In genomic region chr12:5443091-5443531, GRCm38 (mm10) we compare ENCODE assay signal across 15 mouse cellular contexts.
DNase-seq lines count a peak whose midpoint lies in the region; ATAC-seq lines count a peak whose summit lies in the region.
"Had no signal": no experiment of that assay in that cellular context is flagged by ENCODE, and none has a peak within 500 bp of the region (broad histone marks: within the 10 kb centered on the region; RNA-seq: fewer than 3 reads in every experiment).

No protein-coding gene starts in this region.

- no peaks in the 10 kb centered on the region for H3K27me3 ChIP-seq in hindbrain, embryonic 10.5 days (ENCODE audit: insufficient read depth, poor library complexity, severe bottlenecking)
- no peaks in the 10 kb centered on the region for H3K27me3 ChIP-seq in hindbrain, embryonic 12.5 days
- H3K27me3 ChIP-seq in hindbrain, embryonic 15.5 days = no peaks in the 10 kb centered on the region
- H3K27me3 ChIP-seq: embryonic facial prominence, embryonic 12.5 days had no signal

- H3K4me3 ChIP-seq in hindbrain, embryonic 10.5 days = no peak overlapping the region
- no peak overlapping the region for H3K4me3 ChIP-seq in hindbrain, embryonic 12.5 days
- H3K4me3 ChIP-seq in hindbrain, embryonic 15.5 days = no peak overlapping the region
- H3K4me3 ChIP-seq: embryonic facial prominence, embryonic 12.5 days; heart, embryonic 10.5 days had no signal

- peaks cover 18% of the 10 kb centered on the region for H3K4me1 ChIP-seq in hindbrain, embryonic 10.5 days (replicated peaks)
- H3K4me1 ChIP-seq in hindbrain, embryonic 12.5 days = peaks cover 13% of the 10 kb centered on the region
- peaks cover 20% of the 10 kb centered on the region for H3K4me1 ChIP-seq in hindbrain, embryonic 15.5 days (replicated peaks)
- H3K4me1 ChIP-seq: heart, embryonic 10.5 days had no signal

- no peak for ATAC-seq in hindbrain, embryonic 12.5 days (ENCODE audit: low FRiP score)
- ATAC-seq in hindbrain, embryonic 15.5 days (ENCODE audit: low FRiP score, low read depth) = peak; percentile 32; the same call in 1 of the 2 replicates
- ATAC-seq: intestine, embryonic 16.5 days had no signal

- DNase-seq in hindbrain, embryonic 10.5 days (ENCODE audit: low spot score) = no peak
- DNase-seq in right cerebral cortex, postnatal 4 days = peak; percentile 14
- no peak for DNase-seq in right cerebral cortex, adult 2 months (ENCODE audit: low spot score in 2 of 2)
- DNase-seq in embryo, embryonic 9.5 days (ENCODE audit: extremely low spot score) = no peak
- DNase-seq in left cerebral cortex, adult 18-20 months (ENCODE audit: low spot score in 2 of 2) = no peak
- DNase-seq: gastrocnemius, postnatal 14 days; kidney, postnatal 10 days; layer of hippocampus, adult 9-11 months; lung, postnatal 14 days; right cerebral cortex, adult 18-20 months had no signal

- peak overlapping the region; percentile 40; the same call in 1 of the 2 replicates for H3K27ac ChIP-seq in hindbrain, embryonic 10.5 days
- H3K27ac ChIP-seq in hindbrain, embryonic 12.5 days = no peak overlapping the region
- H3K27ac ChIP-seq in hindbrain, embryonic 15.5 days (replicated peaks) = peak overlapping the region; percentile 45
- H3K27ac ChIP-seq: embryonic facial prominence, embryonic 12.5 days; heart, embryonic 10.5 days had no signal

- H3K4me2 ChIP-seq in hindbrain, embryonic 12.5 days (replicated peaks) = no peak overlapping the region
- H3K4me2 ChIP-seq in hindbrain, embryonic 15.5 days = no peak overlapping the region
- H3K4me2 ChIP-seq: embryonic facial prominence, embryonic 12.5 days had no signal

- H3K36me3 ChIP-seq in hindbrain, embryonic 10.5 days = no peaks in the 10 kb centered on the region
- no peaks in the 10 kb centered on the region for H3K36me3 ChIP-seq in hindbrain, embryonic 12.5 days
- H3K36me3 ChIP-seq in hindbrain, embryonic 15.5 days = no peaks in the 10 kb centered on the region
- H3K36me3 ChIP-seq: embryonic facial prominence, embryonic 12.5 days; heart, embryonic 10.5 days had no signal

- no peak overlapping the region for H3K9ac ChIP-seq in hindbrain, embryonic 12.5 days
- no peak overlapping the region for H3K9ac ChIP-seq in hindbrain, embryonic 15.5 days
- H3K9ac ChIP-seq: embryonic facial prominence, embryonic 12.5 days had no signal

- 71% methylated on average over 7 of the region's 7 CpGs for WGBS in hindbrain, embryonic 10.5 days
- whole genome bisulfite sequencing in hindbrain, embryonic 12.5 days = 59% methylated on average over 7 of the region's 7 CpGs
- 49% methylated on average over 7 of the region's 7 CpGs for WGBS in hindbrain, embryonic 15.5 days

- no peaks in the 10 kb centered on the region for H3K9me3 ChIP-seq in hindbrain, embryonic 10.5 days
- H3K9me3 ChIP-seq in hindbrain, embryonic 12.5 days (replicated peaks) = no peaks in the 10 kb centered on the region
- H3K9me3 ChIP-seq in hindbrain, embryonic 15.5 days = no peaks in the 10 kb centered on the region
- H3K9me3 ChIP-seq: embryonic facial prominence, embryonic 12.5 days; heart, embryonic 10.5 days had no signal
